Mouse (Mus musculus) CH12.LX (cell line): ENCODE data around the gene Irf3. TPM values are rescaled to one million over a fixed set of nuclear protein-coding genes. Genes with fewer than 3 reads are reported as not detected.

Experiments used
- DNase-seq: peaks from one replicate; pipeline ENCODE4 v3.0.0-alpha.2; 2013; ENCODE audit errors: extremely low read depth
- H3K27ac ChIP-seq: 2 replicates; pipeline ENCODE4 v1.5.1; 2012; ENCODE audit warnings: low read depth, mild to moderate bottlenecking, control low read depth, moderate library complexity; ENCODE audit not compliant: insufficient read depth
- H3K27me3 ChIP-seq: replicated peaks from 2 replicates; pipeline ENCODE3; 2012; ENCODE audit warnings: inconsistent platforms
- H3K36me3 ChIP-seq, 2 experiments: replicated peaks in 1 of 2; 2 replicates each; pipeline versions ENCODE3 to v1.6.1; 2012; ENCODE audit warnings: inconsistent platforms in 1 of 2, low read length in 1 of 2, mild to moderate bottlenecking in 1 of 2, mixed read lengths in 1 of 2, moderate library complexity in 1 of 2; ENCODE audit not compliant: control insufficient read depth in 1 of 2, insufficient read depth in 1 of 2
- H3K4me1 ChIP-seq, 2 experiments: 2 replicates each; pipeline ENCODE4 v1.6.1; 2012; ENCODE audit warnings: inconsistent platforms in 1 of 2, moderate library complexity in 1 of 2; ENCODE audit not compliant: insufficient read depth in 2 of 2, control insufficient read depth in 1 of 2
- H3K4me2 ChIP-seq: 2 replicates; pipeline ENCODE4 v1.6.1; 2012; ENCODE audit warnings: low read depth, mild to moderate bottlenecking, control low read depth; ENCODE audit not compliant: poor library complexity, insufficient read depth, severe bottlenecking
- H3K4me3 ChIP-seq, 3 experiments: fragments of 150-350 bp in 1 of 3; sonication (generic) in 1 of 3; replicated peaks in 1 of 3; 2 replicates each; pipeline versions ENCODE3 to v1.5.1; 2011 to 2012; ENCODE audit warnings: low read depth in 2 of 3, low read length in 2 of 3, mild to moderate bottlenecking in 2 of 3, moderate library complexity in 2 of 3, control low read depth in 1 of 3, improper control_type of control experiment in 1 of 3, inconsistent platforms in 1 of 3, mixed read lengths in 1 of 3; ENCODE audit not compliant: poor library complexity in 1 of 3
- H3K79me2 ChIP-seq: replicated peaks from 2 replicates; pipeline ENCODE4 v1.6.1; 2012; ENCODE audit warnings: mild to moderate bottlenecking, moderate library complexity; ENCODE audit not compliant: control insufficient read depth, poor library complexity, insufficient read depth, severe bottlenecking; ENCODE audit errors: extremely low read depth
- H3K9ac ChIP-seq: 2 replicates; pipeline ENCODE4 v1.6.1; 2012; ENCODE audit warnings: low read depth, mild to moderate bottlenecking, control low read depth, moderate library complexity; ENCODE audit not compliant: insufficient read depth
- H3K9me3 ChIP-seq: replicated peaks from 2 replicates; pipeline ENCODE3; 2012; ENCODE audit warnings: low read length, inconsistent platforms, mixed read lengths
- CHD1 ChIP-seq: IDR thresholded peaks from 2 replicates; pipeline ENCODE4 v1.6.1; 2012; ENCODE audit warnings: low read depth, low read length, improper control_type of control experiment, inconsistent platforms
- CHD2 ChIP-seq: IDR thresholded peaks from 2 replicates; pipeline ENCODE4 v1.6.1; 2011; ENCODE audit warnings: low read length, improper control_type of control experiment
- CTCF ChIP-seq, 2 experiments: IDR thresholded peaks in 1 of 2; conservative IDR thresholded peaks in 1 of 2; 2 replicates each; pipeline ENCODE4 v1.5.1; 2011 to 2012; ENCODE audit warnings: low read depth in 2 of 2, low read length in 2 of 2, improper control_type of control experiment in 1 of 2, inconsistent platforms in 1 of 2, mild to moderate bottlenecking in 1 of 2, moderate library complexity in 1 of 2
- E2F4 ChIP-seq: IDR thresholded peaks from 2 replicates; pipeline ENCODE4 v1.6.1; 2011; ENCODE audit warnings: low read depth, low read length, improper control_type of control experiment; ENCODE audit not compliant: insufficient replicate concordance
- ELF1 ChIP-seq: IDR thresholded peaks from 2 replicates; pipeline ENCODE4 v1.6.1; 2014; ENCODE audit warnings: low read depth, mild to moderate bottlenecking, inconsistent platforms, low read length, improper control_type of control experiment
- EP300 ChIP-seq: IDR thresholded peaks from 2 replicates; pipeline ENCODE4 v1.6.1; 2011; ENCODE audit warnings: low read length, improper control_type of control experiment
- ETS1 ChIP-seq: conservative IDR thresholded peaks from 2 replicates; pipeline ENCODE4 v1.6.1; 2012; ENCODE audit warnings: low read depth, mild to moderate bottlenecking, inconsistent platforms, low read length, improper control_type of control experiment, moderate library complexity
- GABPA ChIP-seq: IDR thresholded peaks from 2 replicates; pipeline ENCODE4 v1.6.1; 2012; ENCODE audit warnings: low read depth, low read length, improper control_type of control experiment, inconsistent platforms; ENCODE audit not compliant: insufficient replicate concordance
- HCFC1 ChIP-seq: IDR thresholded peaks from 2 replicates; pipeline ENCODE4 v1.6.1; 2012; ENCODE audit warnings: low read depth, mild to moderate bottlenecking, inconsistent platforms, low read length, improper control_type of control experiment
- IRF4 ChIP-seq: IDR thresholded peaks from 2 replicates; pipeline ENCODE4 v1.6.1; 2014; ENCODE audit warnings: low read depth, mild to moderate bottlenecking, inconsistent platforms, low read length, improper control_type of control experiment
- JUN ChIP-seq: IDR thresholded peaks from 2 replicates; pipeline ENCODE4 v1.6.1; 2011; ENCODE audit warnings: low read depth, mild to moderate bottlenecking, low read length, improper control_type of control experiment, moderate library complexity; ENCODE audit not compliant: insufficient read depth
- KAT2A ChIP-seq: IDR thresholded peaks from 2 replicates; pipeline ENCODE4 v1.6.1; 2012; ENCODE audit warnings: low read length, improper control_type of control experiment, inconsistent platforms; ENCODE audit not compliant: insufficient replicate concordance
- MAFK ChIP-seq: IDR thresholded peaks from 2 replicates; pipeline ENCODE4 v1.6.1; 2011; ENCODE audit warnings: low read length, improper control_type of control experiment; ENCODE audit not compliant: insufficient replicate concordance
- MAX ChIP-seq: IDR thresholded peaks from 2 replicates; pipeline ENCODE4 v1.6.1; 2011; ENCODE audit warnings: low read length, improper control_type of control experiment
- MAZ ChIP-seq: IDR thresholded peaks from 2 replicates; pipeline ENCODE4 v1.6.1; 2012; ENCODE audit warnings: low read depth, mild to moderate bottlenecking, inconsistent platforms, low read length, improper control_type of control experiment, moderate library complexity
- MEF2A ChIP-seq: IDR thresholded peaks from 2 replicates; pipeline ENCODE4 v1.6.1; 2014; ENCODE audit warnings: low read depth, mild to moderate bottlenecking, inconsistent platforms, low read length, improper control_type of control experiment, borderline replicate concordance
- MXI1 ChIP-seq: IDR thresholded peaks from 2 replicates; pipeline ENCODE4 v1.6.1; 2011; ENCODE audit warnings: mild to moderate bottlenecking, low read depth, low read length, improper control_type of control experiment
- MYC ChIP-seq: IDR thresholded peaks from 2 replicates; pipeline ENCODE4 v1.6.1; 2011; ENCODE audit warnings: low read depth, mild to moderate bottlenecking, improper control_type of control experiment, low read length
- NELFE ChIP-seq: IDR thresholded peaks from 2 replicates; pipeline ENCODE4 v1.6.1; 2011; ENCODE audit warnings: low read depth, low read length, improper control_type of control experiment
- NRF1 ChIP-seq: IDR thresholded peaks from 2 replicates; pipeline ENCODE4 v1.6.1; 2014; ENCODE audit warnings: low read depth, mild to moderate bottlenecking, inconsistent platforms, low read length, improper control_type of control experiment, moderate library complexity
- PAX5 ChIP-seq: IDR thresholded peaks from 2 replicates; pipeline ENCODE4 v1.6.1; 2012; ENCODE audit warnings: low read length, inconsistent platforms, mixed read lengths
- POLR2A ChIP-seq: IDR thresholded peaks from 2 replicates; pipeline ENCODE4 v1.6.1; 2011; ENCODE audit warnings: low read depth, mild to moderate bottlenecking, improper control_type of control experiment, low read length
- POLR2AphosphoS2 ChIP-seq: IDR thresholded peaks from 2 replicates; pipeline ENCODE4 v1.6.1; 2011; ENCODE audit warnings: low read depth, low read length, improper control_type of control experiment
- RAD21 ChIP-seq: IDR thresholded peaks from 2 replicates; pipeline ENCODE4 v1.6.1; 2011; ENCODE audit warnings: low read depth, mild to moderate bottlenecking, low read length, improper control_type of control experiment, moderate library complexity
- RCOR1 ChIP-seq: conservative IDR thresholded peaks from 2 replicates; pipeline ENCODE4 v1.6.1; 2012; ENCODE audit warnings: low read depth, mild to moderate bottlenecking, inconsistent platforms, low read length, improper control_type of control experiment
- SIN3A ChIP-seq: IDR thresholded peaks from 2 replicates; pipeline ENCODE4 v1.6.1; 2012; ENCODE audit warnings: low read length, improper control_type of control experiment, inconsistent platforms
- SMC3 ChIP-seq: IDR thresholded peaks from 2 replicates; pipeline ENCODE4 v1.6.1; 2011; ENCODE audit warnings: low read depth, low read length, improper control_type of control experiment
- TBP ChIP-seq: conservative IDR thresholded peaks from 2 replicates; pipeline ENCODE4 v1.6.1; 2011; ENCODE audit warnings: low read depth, low read length, improper control_type of control experiment
- TCF12 ChIP-seq: IDR thresholded peaks from 2 replicates; pipeline ENCODE4 v1.6.1; 2014; ENCODE audit warnings: low read depth, mild to moderate bottlenecking, inconsistent platforms, low read length, improper control_type of control experiment
- UBTF ChIP-seq: IDR thresholded peaks from 2 replicates; pipeline ENCODE4 v1.6.1; 2012; ENCODE audit warnings: low read depth, mild to moderate bottlenecking, inconsistent platforms, low read length, improper control_type of control experiment, moderate library complexity
- USF2 ChIP-seq: conservative IDR thresholded peaks from 2 replicates; pipeline ENCODE4 v1.6.1; 2011; ENCODE audit warnings: low read depth, low read length, improper control_type of control experiment
- ZC3H11A ChIP-seq: IDR thresholded peaks from 2 replicates; pipeline ENCODE4 v1.6.1; 2012; ENCODE audit warnings: low read depth, mild to moderate bottlenecking, inconsistent platforms, low read length, improper control_type of control experiment
- ZKSCAN1 ChIP-seq: IDR thresholded peaks from 2 replicates; pipeline ENCODE4 v1.6.1; 2012; ENCODE audit warnings: low read depth, inconsistent platforms, low read length, improper control_type of control experiment, borderline replicate concordance
- ZNF384 ChIP-seq: IDR thresholded peaks from 2 replicates; pipeline ENCODE4 v1.6.1; 2012; ENCODE audit warnings: low read depth, low read length, improper control_type of control experiment, inconsistent platforms
- dilution Hi-C: fragments of 300-500 bp; cut with MboI; formaldehyde crosslinking; loops from 2 replicates; pipeline ENCODE4 v1.14.3; 2020; ENCODE audit warnings: low sequenced_read_pairs; ENCODE audit not compliant: extremely low pct_unique_long_range_greater_than_20kb, extremely low pct_ligation_motif_present
- in situ Hi-C: fragments of 300-500 bp; cut with MboI; formaldehyde crosslinking; loops from 3 replicates; pipeline ENCODE4 v1.14.3; 2019; ENCODE audit warnings: low sequenced_read_pairs, low pct_ligation_motif_present, low pct_unique_long_range_greater_than_20kb, mixed read lengths
- polyA plus RNA-seq: library from polyadenylated mRNA; unstranded; fragments of >175 nt; gene quantifications from 2 replicates; pipeline ENCODE4 v1.2.1, GENCODE M21; 2012; ENCODE audit warnings: low read depth; ENCODE audit not compliant: insufficient read length
- total RNA-seq, 2 experiments: library from RNA; depleted of rRNA; stranded (reverse); fragments of 300-350 nt in 1 of 2; fragments of >200 nt in 1 of 2; gene quantifications; 2 replicates each; pipeline ENCODE4 v1.2.3; 2012 to 2014

Irf3 gene
- total and polyA plus RNA-seq, 3 experiments, result 33.5 to 79.7 (median 56.5) TPM

- TF ChIP-seq RAD21 (no peak), HCFC1 (no peak), MXI1 (peak; percentile 94), EP300 (no peak), MAX (peak; percentile 93), ETS1 (peak; percentile 21; the same call in 1 of the 2 replicates), MAZ (no peak), MAFK (no peak), POLR2A (no peak), JUN (no peak), CHD2 (peak; percentile 80)
Measured at GRCm38 (mm10) chr7:44985595-44986191, 11.8 kb upstream of the Irf3 start (continued).

GRCm38 (mm10) chr7:44986192-44986878 lies 11.1 kb upstream of the Irf3 start, which contains the start of gene Prmt1:
Gene Prmt1 (minus strand): TSS chr7:44986568.
- H3K27me3 ChIP-seq, result no peaks in the 10 kb centered on the region
- peak; percentile 99 for DNase-seq
- H3K4me2 ChIP-seq, result peak within 1 kb of the TSS; percentile 60
- H3K27ac ChIP-seq, result peak within 1 kb of the TSS; percentile 67
- dilution Hi-C loops (no loop called here), in situ Hi-C loops (loop anchor here (5.0 kb wide), 1 partner anchor 61 kb away; no protein-coding TSS in a partner anchor)
- no peaks in the 10 kb centered on the region for H3K9me3 ChIP-seq
- peak within 1 kb of the TSS; percentile 87 to 99 (median 94) for H3K4me3 ChIP-seq
- peak within 1 kb of the TSS; percentile 92 for H3K9ac ChIP-seq
- H3K79me2 ChIP-seq, result peaks cover 55% of the 10 kb centered on the region
- peaks cover 12 to 48% of the 10 kb centered on the region in 2 experiments for H3K4me1 ChIP-seq
- peaks cover 14 to 44% of the 10 kb centered on the region in 2 experiments for H3K36me3 ChIP-seq
- TF ChIP-seq MXI1 (no peak), RCOR1 (no peak), POLR2A (peak; percentile 82), NRF1 (peak; percentile 33; the same call in 1 of the 2 replicates), ZKSCAN1 (no peak), ZC3H11A (no peak), HCFC1 (peak; percentile 78), JUN (no peak), MAZ (peak; percentile 73), MEF2A (no peak; the same call in 1 of the 2 replicates), POLR2AphosphoS2 (no peak), SMC3 (no peak), CHD2 (peak; percentile 95), MYC (no peak; the same call in 1 of the 2 replicates), E2F4 (no peak), CHD1 (no peak), ETS1 (no peak), NELFE (peak; percentile 87), GABPA (no peak), ZNF384 (no peak), CTCF (conservative IDR thresholded peaks at IDR 0.05 in 1 of 2, IDR thresholded peaks at IDR 0.05 in 1 of 2; ENCODE audit: low read depth in 2 of 2, low read length in 2 of 2) (no peak), UBTF (no peak), PAX5 (no peak), TBP (peak; percentile 63), KAT2A (0 out of 2 replicates have a peak, but pooled peaks have one; percentile 64), IRF4 (peak; percentile 37; the same call in 1 of the 2 replicates), SIN3A (no peak), MAX (no peak), RAD21 (no peak), USF2 (no peak), ELF1 (peak; percentile 85), TCF12 (peak; percentile 85), EP300 (no peak)
